Mouse (Mus musculus) MEL (cell line): ENCODE data around the gene Lcp1. TPM values are rescaled to one million over a fixed set of nuclear protein-coding genes. Genes with fewer than 3 reads are reported as not detected.

ENCODE experiments used
- DNase-seq: peaks from one replicate; pipeline ENCODE4 v3.0.0; 2011; ENCODE audit warnings: low read depth, low spot score
- H3K27ac ChIP-seq: 2 replicates; pipeline ENCODE4 v1.5.1; 2012; ENCODE audit warnings: low read depth, mild to moderate bottlenecking, control low read depth, low read length, moderate library complexity; ENCODE audit not compliant: control insufficient read depth
- H3K27me3 ChIP-seq, 2 experiments: fragments of 150-350 bp in 1 of 2; sonication (generic) in 1 of 2; 2 replicates each; pipeline ENCODE4 v1.6.1; 2012; ENCODE audit warnings: low read length in 2 of 2, mild to moderate bottlenecking in 2 of 2, improper control_type of control experiment in 1 of 2, moderate library complexity in 1 of 2; ENCODE audit not compliant: insufficient read depth in 2 of 2, control insufficient read depth in 1 of 2
- H3K36me3 ChIP-seq, 2 experiments: 2 replicates each; pipeline ENCODE4 v1.6.1; 2012 to 2014; ENCODE audit warnings: low read length in 2 of 2, improper control_type of control experiment in 1 of 2, inconsistent platforms in 1 of 2, mild to moderate bottlenecking in 1 of 2; ENCODE audit not compliant: insufficient read depth in 2 of 2, control insufficient read depth in 1 of 2
- H3K4me1 ChIP-seq, 2 experiments: fragments of 150-350 bp in 1 of 2; sonication (generic) in 1 of 2; 2 replicates each; pipeline ENCODE4 v1.6.1; 2012; ENCODE audit warnings: low read length in 2 of 2, improper control_type of control experiment in 1 of 2, mild to moderate bottlenecking in 1 of 2; ENCODE audit not compliant: insufficient read depth in 2 of 2, control insufficient read depth in 1 of 2
- H3K4me3 ChIP-seq, 2 experiments: fragments of 150-350 bp in 1 of 2; sonication (generic) in 1 of 2; 2 replicates each; pipeline ENCODE4 v1.5.1; 2012; ENCODE audit warnings: low read depth in 2 of 2, low read length in 2 of 2, mild to moderate bottlenecking in 2 of 2, moderate library complexity in 2 of 2, control low read depth in 1 of 2, improper control_type of control experiment in 1 of 2; ENCODE audit not compliant: control insufficient read depth in 1 of 2, insufficient read depth in 1 of 2
- H3K79me2 ChIP-seq: 2 replicates; pipeline ENCODE4 v1.6.1; 2012; ENCODE audit warnings: mild to moderate bottlenecking, low read length, moderate library complexity; ENCODE audit not compliant: control insufficient read depth, poor library complexity, insufficient read depth
- H3K9ac ChIP-seq: 2 replicates; pipeline ENCODE4 v1.6.1; 2012; ENCODE audit warnings: low read depth, mild to moderate bottlenecking, control low read depth, low read length, moderate library complexity; ENCODE audit not compliant: control insufficient read depth, poor library complexity, severe bottlenecking
- H3K9me3 ChIP-seq: fragments of 150-350 bp; sonication (generic); replicated peaks from 2 replicates; pipeline ENCODE4 v1.6.1; 2012; ENCODE audit warnings: mild to moderate bottlenecking, low read length, improper control_type of control experiment, moderate library complexity; ENCODE audit not compliant: insufficient read depth
- BHLHE40 ChIP-seq: IDR thresholded peaks from 2 replicates; pipeline ENCODE4 v1.6.1; 2012; ENCODE audit warnings: low read depth, mild to moderate bottlenecking, inconsistent platforms, low read length, improper control_type of control experiment, borderline replicate concordance
- CHD1 ChIP-seq: IDR thresholded peaks from 2 replicates; pipeline ENCODE4 v1.6.1; 2012; ENCODE audit warnings: low read depth, mild to moderate bottlenecking, inconsistent platforms, low read length, improper control_type of control experiment
- CHD2 ChIP-seq: IDR thresholded peaks from 2 replicates; pipeline ENCODE4 v1.6.1; 2011; ENCODE audit warnings: low read length, improper control_type of control experiment
- CTCF ChIP-seq, 3 experiments: IDR thresholded peaks in 2 of 3; conservative IDR thresholded peaks in 1 of 3; 2 replicates each; pipeline ENCODE4 v1.5.1; 2011 to 2012; ENCODE audit warnings: low read length in 3 of 3, low read depth in 2 of 3, mild to moderate bottlenecking in 2 of 3, improper control_type of control experiment in 1 of 3, inconsistent platforms in 1 of 3, mixed read lengths in 1 of 3, moderate library complexity in 1 of 3; ENCODE audit not compliant: control insufficient read depth in 1 of 3, insufficient read depth in 1 of 3, poor library complexity in 1 of 3, severe bottlenecking in 1 of 3
- ELF1 ChIP-seq: IDR thresholded peaks from 2 replicates; pipeline ENCODE4 v1.6.1; 2014; ENCODE audit warnings: low read depth, mild to moderate bottlenecking, inconsistent platforms, low read length, improper control_type of control experiment, moderate library complexity
- EP300 ChIP-seq, 2 experiments: IDR thresholded peaks; 2 replicates each; pipeline ENCODE4 v1.6.1; 2011; ENCODE audit warnings: improper control_type of control experiment in 2 of 2, low read length in 2 of 2, low read depth in 1 of 2, mild to moderate bottlenecking in 1 of 2
- GABPA ChIP-seq: IDR thresholded peaks from 2 replicates; pipeline ENCODE4 v1.6.1; 2012; ENCODE audit warnings: low read depth, mild to moderate bottlenecking, inconsistent platforms, low read length, improper control_type of control experiment, moderate library complexity
- GATA1 ChIP-seq: IDR thresholded peaks from 2 replicates; pipeline ENCODE4 v1.6.1; 2011; ENCODE audit warnings: low read depth, low read length, improper control_type of control experiment
- HCFC1 ChIP-seq: IDR thresholded peaks from 2 replicates; pipeline ENCODE4 v1.6.1; 2012; ENCODE audit warnings: low read depth, mild to moderate bottlenecking, inconsistent platforms, low read length, improper control_type of control experiment, moderate library complexity
- JUND ChIP-seq: IDR thresholded peaks from 2 replicates; pipeline ENCODE4 v1.6.1; 2011; ENCODE audit warnings: low read depth, mild to moderate bottlenecking, improper control_type of control experiment, low read length
- KAT2A ChIP-seq: conservative IDR thresholded peaks from 2 replicates; pipeline ENCODE4 v1.6.1; 2012; ENCODE audit warnings: low read depth, low read length, improper control_type of control experiment, inconsistent platforms
- MAX ChIP-seq: IDR thresholded peaks from 2 replicates; pipeline ENCODE4 v1.6.1; 2011; ENCODE audit warnings: low read length, improper control_type of control experiment
- MEF2A ChIP-seq: IDR thresholded peaks from 2 replicates; pipeline ENCODE4 v1.6.1; 2014; ENCODE audit warnings: low read depth, mild to moderate bottlenecking, inconsistent platforms, low read length, improper control_type of control experiment; ENCODE audit not compliant: poor library complexity, insufficient replicate concordance, severe bottlenecking; ENCODE audit errors: extremely low read depth
- MXI1 ChIP-seq: IDR thresholded peaks from 2 replicates; pipeline ENCODE4 v1.6.1; 2011; ENCODE audit warnings: mild to moderate bottlenecking, low read depth, low read length, improper control_type of control experiment
- MYB ChIP-seq: IDR thresholded peaks from 2 replicates; pipeline ENCODE4 v1.6.1; 2011; ENCODE audit warnings: mild to moderate bottlenecking, low read depth, low read length, improper control_type of control experiment
- MYC ChIP-seq: IDR thresholded peaks from 2 replicates; pipeline ENCODE4 v1.6.1; 2011; ENCODE audit warnings: low read depth, mild to moderate bottlenecking, low read length, improper control_type of control experiment, moderate library complexity
- NELFE ChIP-seq: IDR thresholded peaks from 2 replicates; pipeline ENCODE4 v1.6.1; 2011; ENCODE audit warnings: low read depth, low read length, improper control_type of control experiment
- NRF1 ChIP-seq: IDR thresholded peaks from 2 replicates; pipeline ENCODE4 v1.6.1; 2014; ENCODE audit warnings: low read depth, mild to moderate bottlenecking, inconsistent platforms, low read length, improper control_type of control experiment, moderate library complexity; ENCODE audit not compliant: poor library complexity, insufficient read depth, severe bottlenecking
- POLR2A ChIP-seq, 2 experiments: IDR thresholded peaks; 2 replicates each; pipeline ENCODE4 v1.6.1; 2011 to 2012; ENCODE audit warnings: low read length in 2 of 2, mild to moderate bottlenecking in 2 of 2, control low read depth in 1 of 2, improper control_type of control experiment in 1 of 2, low read depth in 1 of 2, moderate library complexity in 1 of 2; ENCODE audit not compliant: control insufficient read depth in 1 of 2, insufficient read depth in 1 of 2, poor library complexity in 1 of 2
- POLR2AphosphoS2 ChIP-seq: IDR thresholded peaks from 2 replicates; pipeline ENCODE4 v1.6.1; 2011; ENCODE audit warnings: low read length, improper control_type of control experiment
- RAD21 ChIP-seq: IDR thresholded peaks from 2 replicates; pipeline ENCODE4 v1.6.1; 2011; ENCODE audit warnings: mild to moderate bottlenecking, low read depth, low read length, improper control_type of control experiment
- RCOR1 ChIP-seq: IDR thresholded peaks from 2 replicates; pipeline ENCODE4 v1.6.1; 2012; ENCODE audit warnings: low read depth, mild to moderate bottlenecking, inconsistent platforms, low read length, improper control_type of control experiment
- SMC3 ChIP-seq: IDR thresholded peaks from 2 replicates; pipeline ENCODE4 v1.6.1; 2011; ENCODE audit warnings: low read depth, low read length, improper control_type of control experiment
- TBP ChIP-seq: IDR thresholded peaks from 2 replicates; pipeline ENCODE4 v1.8.0; 2011; ENCODE audit warnings: low read depth, low read length, improper control_type of control experiment
- TCF12 ChIP-seq: IDR thresholded peaks from 2 replicates; pipeline ENCODE4 v1.6.1; 2014; ENCODE audit warnings: low read depth, mild to moderate bottlenecking, inconsistent platforms, low read length, improper control_type of control experiment, moderate library complexity
- UBTF ChIP-seq: IDR thresholded peaks from 2 replicates; pipeline ENCODE4 v1.6.1; 2012; ENCODE audit warnings: low read depth, mild to moderate bottlenecking, inconsistent platforms, low read length, improper control_type of control experiment, moderate library complexity, borderline replicate concordance; ENCODE audit not compliant: insufficient read depth
- USF1 ChIP-seq: IDR thresholded peaks from 2 replicates; pipeline ENCODE4 v1.6.1; 2014; ENCODE audit warnings: low read depth, mild to moderate bottlenecking, inconsistent platforms, low read length, improper control_type of control experiment, moderate library complexity
- USF2 ChIP-seq, 2 experiments: IDR thresholded peaks; 2 replicates each; pipeline ENCODE4 v1.6.1; 2011 to 2012; ENCODE audit warnings: improper control_type of control experiment in 2 of 2, low read length in 2 of 2, borderline replicate concordance in 1 of 2, inconsistent platforms in 1 of 2, low read depth in 1 of 2, mild to moderate bottlenecking in 1 of 2; ENCODE audit not compliant: insufficient read depth in 1 of 2
- ZC3H11A ChIP-seq: IDR thresholded peaks from 2 replicates; pipeline ENCODE4 v1.6.1; 2012; ENCODE audit warnings: low read depth, mild to moderate bottlenecking, inconsistent platforms, low read length, improper control_type of control experiment
- ZMIZ1 ChIP-seq: IDR thresholded peaks from 2 replicates; pipeline ENCODE4 v1.6.1; 2012; ENCODE audit warnings: low read depth, mild to moderate bottlenecking, inconsistent platforms, low read length, improper control_type of control experiment, moderate library complexity
- polyA plus RNA-seq, 2 experiments: library from polyadenylated mRNA; stranded (reverse) in 1 of 2; unstranded in 1 of 2; fragments of >175 nt in 1 of 2; fragments of >200 nt in 1 of 2; gene quantifications; 2 replicates each; pipeline versions ENCODE4 v1.2.1 to v1.2.4; 2012; ENCODE audit warnings: low replicate concordance in 2 of 2, low read depth in 1 of 2; ENCODE audit not compliant: insufficient read length in 2 of 2, insufficient read depth in 1 of 2, missing spikeins in 1 of 2
- total RNA-seq: library from RNA; depleted of rRNA; stranded (reverse); fragments of 300-350 nt; gene quantifications from 2 replicates; pipeline ENCODE4 v1.2.3, GENCODE M21; 2012

The Lcp1 gene
- total and polyA plus RNA-seq, 3 experiments: 11.0 to 20.3 TPM; not detected in 1

DNA sequence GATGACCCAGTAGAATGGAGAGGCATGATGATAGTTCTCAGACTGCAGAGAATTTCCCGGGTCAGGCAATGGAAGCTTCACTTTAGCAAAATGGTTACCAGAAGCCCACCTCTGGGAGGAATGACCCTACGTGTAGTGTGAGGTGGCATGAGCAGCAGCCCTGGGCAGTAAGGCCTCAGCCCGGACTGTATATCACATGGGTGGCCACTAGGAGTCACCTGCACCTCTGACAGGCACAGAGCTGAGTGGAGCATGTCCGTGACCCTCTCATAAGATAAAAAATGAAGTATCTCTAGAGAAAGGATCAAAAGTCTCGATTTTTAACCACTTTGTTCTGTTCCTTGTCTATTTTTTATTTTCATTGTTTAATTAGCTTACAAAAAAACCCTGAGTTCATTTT, 125.6 kb downstream of the Lcp1 start:
- DNase-seq: peak; percentile 50
- Histone ChIP-seq H3K36me3 (no peaks in the 10 kb centered on the region), H3K4me3 (no peak overlapping the region), H3K9ac (no peak overlapping the region), H3K4me1 (no peaks in the 10 kb centered on the region), H3K79me2 (no peaks in the 10 kb centered on the region), H3K27me3 (peaks cover 0 to 3% of the 10 kb centered on the region in 2 experiments; a peak in 2 of 4 replicates), H3K9me3 (no peaks in the 10 kb centered on the region), H3K27ac (no peak overlapping the region)
- TF ChIP-seq MXI1: no peak
- no peak for TF ChIP-seq NELFE
- TF ChIP-seq EP300 (IDR thresholded peaks at IDR 0.05; ENCODE audit: low read depth in 1 of 2, low read length in 2 of 2): no peak
- no peak for TF ChIP-seq NRF1
- no peak for TF ChIP-seq MAX
- TF ChIP-seq MYC: no peak
- no peak for TF ChIP-seq CHD1
- 0 out of 2 replicates have a peak, but pooled peaks have one; percentile 19 for TF ChIP-seq ZC3H11A
- no peak for TF ChIP-seq ZMIZ1
- TF ChIP-seq TBP: no peak
- TF ChIP-seq CHD2: no peak
- TF ChIP-seq HCFC1: no peak
- TF ChIP-seq UBTF: no peak
- TF ChIP-seq GATA1: no peak
- no peak for TF ChIP-seq POLR2A (IDR thresholded peaks at IDR 0.05; ENCODE audit: control insufficient read depth in 1 of 2, insufficient read depth in 1 of 2, low read depth in 1 of 2, low read length in 2 of 2, poor library complexity in 1 of 2)
- TF ChIP-seq ELF1: no peak
- no peak for TF ChIP-seq USF2 (IDR thresholded peaks at IDR 0.05; ENCODE audit: borderline replicate concordance in 1 of 2, insufficient read depth in 1 of 2, low read depth in 1 of 2, low read length in 2 of 2)
- TF ChIP-seq KAT2A: no peak
- peak; percentile 66 for TF ChIP-seq SMC3
- peak; percentile 50 to 65 (median 63) for TF ChIP-seq CTCF (IDR thresholded peaks at IDR 0.05 in 2 of 3, conservative IDR thresholded peaks at IDR 0.05 in 1 of 3; ENCODE audit: control insufficient read depth in 1 of 3, insufficient read depth in 1 of 3, low read depth in 2 of 3, low read length in 3 of 3, poor library complexity in 1 of 3, severe bottlenecking in 1 of 3)
- no peak for TF ChIP-seq GABPA
- TF ChIP-seq JUND: no peak
- TF ChIP-seq POLR2AphosphoS2: no peak
- TF ChIP-seq USF1: 0 out of 2 replicates have a peak, but pooled peaks have one; percentile 10
- no peak for TF ChIP-seq RCOR1
- no peak for TF ChIP-seq MEF2A
- TF ChIP-seq BHLHE40: no peak
- peak; percentile 58 for TF ChIP-seq RAD21
- no peak for TF ChIP-seq TCF12
- no peak for TF ChIP-seq MYB
